Mouse (Mus musculus) midbrain, embryonic 14.5 days (tissue): ENCODE results near the gene Iba57. TPM values are rescaled to one million over a fixed set of nuclear protein-coding genes. Genes with fewer than 3 reads are reported as not detected.

Experiments used
- ATAC-seq: fragments of 200-750 bp; cut with Nextera tagmentation; 2 replicates; pipeline ENCODE4 v1.8.0; 2017; ENCODE audit warnings: moderate number of reproducible peaks, moderate library complexity; ENCODE audit not compliant: low FRiP score, low TSS enrichment
- DNase-seq: peaks from one replicate; pipeline ENCODE4 v3.0.0-alpha.2; 2015
- H3K27ac ChIP-seq: fragments of 300-500 bp; sonication (generic); replicated peaks from 2 replicates; pipeline ENCODE4 v1.5.1; 2014; ENCODE audit warnings: mild to moderate bottlenecking, low read depth, low read length, moderate library complexity
- H3K27me3 ChIP-seq: fragments of 300-500 bp; sonication (generic); 2 replicates; pipeline ENCODE4 v1.6.1; 2014; ENCODE audit warnings: low read length, control low read depth, mixed read lengths; ENCODE audit not compliant: control insufficient read depth, insufficient read depth
- H3K36me3 ChIP-seq: fragments of 300-500 bp; sonication (generic); 2 replicates; pipeline ENCODE4 v1.6.1; 2014; ENCODE audit warnings: low read length, control low read depth; ENCODE audit not compliant: control insufficient read depth, insufficient read depth
- H3K4me1 ChIP-seq: fragments of 300-500 bp; sonication (generic); 2 replicates; pipeline ENCODE4 v1.6.1; 2014; ENCODE audit warnings: mild to moderate bottlenecking, antibody characterized with exemption, low read length, control low read depth; ENCODE audit not compliant: control insufficient read depth, insufficient read depth
- H3K4me2 ChIP-seq: fragments of 300-500 bp; sonication (generic); 2 replicates; pipeline ENCODE4 v1.6.1; 2014; ENCODE audit warnings: mild to moderate bottlenecking, low read length, moderate library complexity
- H3K4me3 ChIP-seq: fragments of 300-500 bp; sonication (generic); replicated peaks from 2 replicates; pipeline ENCODE4 v1.5.1; 2014; ENCODE audit warnings: low read depth, low read length
- H3K9ac ChIP-seq: fragments of 300-500 bp; sonication (generic); replicated peaks from 2 replicates; pipeline ENCODE4 v1.6.1; 2014; ENCODE audit warnings: mild to moderate bottlenecking, low read length, moderate library complexity
- H3K9me3 ChIP-seq: fragments of 300-500 bp; sonication (generic); 2 replicates; pipeline ENCODE4 v1.6.1; 2016; ENCODE audit warnings: low read length, control low read depth, mixed read lengths; ENCODE audit not compliant: control insufficient read depth
- WGBS: fragments of 180-500 bp; shearing (Covaris S2); extraction: QIAGEN DNeasy Blood & Tissue Kit; methylation state at CpG from one replicate; pipeline ENCODE4 v1.1.7; 2014; 5-methylcytosine and 5-hydroxymethylcytosine counted together
- polyA plus RNA-seq: library from polyadenylated mRNA; unstranded; fragments of >200 nt; fragmentation: Nextera tagmentation; extraction: Ambion mirVana; gene quantifications from 2 replicates; pipeline ENCODE4 v1.2.1, GENCODE M21; 2014

The Iba57 gene
- polyA plus RNA-seq, 1 experiment from 2014 or later, result 3.1 TPM

- no peak overlapping the region for H3K4me3 ChIP-seq
- 11% methylated on average over 14 of the region's 14 CpGs for WGBS
- no peak for ATAC-seq
Observed at GRCm38 (mm10) chr11:59141772-59142370, 21.7 kb downstream of the Iba57 start.

GRCm38 (mm10) chr11:59138537-59139486 lies 24.7 kb downstream of the Iba57 start:
- H3K4me2 ChIP-seq, result no peak overlapping the region
- H3K27me3 ChIP-seq, result peaks cover 39% of the 10 kb centered on the region
- DNase-seq (no peak), ATAC-seq (no peak)
- no peaks in the 10 kb centered on the region for H3K36me3 ChIP-seq
- H3K9ac ChIP-seq, result no peak overlapping the region
- H3K4me1 ChIP-seq, result no peaks in the 10 kb centered on the region
- no peak overlapping the region for H3K27ac ChIP-seq
- no peak overlapping the region for H3K4me3 ChIP-seq
- H3K9me3 ChIP-seq, result no peaks in the 10 kb centered on the region
- WGBS, result 71% methylated on average over 19 of the region's 19 CpGs

More at GRCm38 (mm10) chr11:59141772-59142370, 21.7 kb downstream of the Iba57 start:
- Histone ChIP-seq H3K9me3 (no peaks in the 10 kb centered on the region), H3K27me3 (peaks cover 10% of the 10 kb centered on the region), H3K36me3 (no peaks in the 10 kb centered on the region), H3K4me2 (peak overlapping the region; percentile 15; the same call in 1 of the 2 replicates), H3K27ac (no peak overlapping the region), H3K4me1 (no peaks in the 10 kb centered on the region), H3K9ac (no peak overlapping the region)
- DNase-seq, result peak; percentile 17

- Histone ChIP-seq H3K4me2 (no peak overlapping the region), H3K36me3 (no peaks in the 10 kb centered on the region), H3K4me1 (no peaks in the 10 kb centered on the region), H3K9ac (no peak overlapping the region), H3K9me3 (no peaks in the 10 kb centered on the region), H3K27ac (no peak overlapping the region), H3K4me3 (no peak overlapping the region), H3K27me3 (peaks cover 48% of the 10 kb centered on the region)
- DNase-seq (no peak), ATAC-seq (no peak)
- 59% methylated on average over 12 of the region's 12 CpGs for WGBS
Observed at GRCm38 (mm10) chr11:59136994-59137706, 26.4 kb downstream of the Iba57 start.

GRCm38 (mm10) chr11:59135904-59136452 lies 27.6 kb downstream of the Iba57 start, which contains the start of gene Obscn:
Gene Obscn (minus strand): TSS chr11:59136402.
- H3K4me2 ChIP-seq, result peak within 1 kb of the TSS; percentile 50
- no peak within 1 kb of the TSS for H3K27ac ChIP-seq
- H3K9ac ChIP-seq, result no peak within 1 kb of the TSS; the same call in 1 of the 2 replicates
- ATAC-seq (no peak), DNase-seq (peak; percentile 14)
- 14% methylated on average over 42 of the region's 44 CpGs for WGBS
- peak within 1 kb of the TSS; percentile 30 for H3K4me3 ChIP-seq
- H3K9me3 ChIP-seq, result no peaks in the 10 kb centered on the region
- H3K4me1 ChIP-seq, result no peaks in the 10 kb centered on the region
- peaks cover 48% of the 10 kb centered on the region for H3K27me3 ChIP-seq
- no peaks in the 10 kb centered on the region for H3K36me3 ChIP-seq

- 7% methylated on average over 55 of the region's 55 CpGs for WGBS
- Histone ChIP-seq H3K4me3 (peak overlapping the region; percentile 30), H3K4me2 (peak overlapping the region; percentile 50), H3K27me3 (peaks cover 48% of the 10 kb centered on the region), H3K4me1 (no peaks in the 10 kb centered on the region), H3K9me3 (no peaks in the 10 kb centered on the region), H3K27ac (no peak overlapping the region), H3K36me3 (no peaks in the 10 kb centered on the region), H3K9ac (no peak overlapping the region; the same call in 1 of the 2 replicates)
- DNase-seq, result peak; percentile 9
- no peak for ATAC-seq
Observed at GRCm38 (mm10) chr11:59135051-59135820, 28.3 kb downstream of the Iba57 start.

GRCm38 (mm10) chr11:59134373-59134997 lies 29.1 kb downstream of the Iba57 start:
- H3K9ac ChIP-seq, result no peak overlapping the region
- 11% methylated on average over 34 of the region's 35 CpGs for WGBS
- no peaks in the 10 kb centered on the region for H3K4me1 ChIP-seq
- DNase-seq, result peak; percentile 12
- no peaks in the 10 kb centered on the region for H3K36me3 ChIP-seq
- H3K27ac ChIP-seq, result no peak overlapping the region
- no peak for ATAC-seq
- peak overlapping the region; percentile 32; the same call in 1 of the 2 replicates for H3K4me2 ChIP-seq
- 0 out of 2 replicates have a peak overlapping the region, but pooled peaks have one; percentile 15 for H3K4me3 ChIP-seq
- H3K27me3 ChIP-seq, result peaks cover 48% of the 10 kb centered on the region
- H3K9me3 ChIP-seq, result no peaks in the 10 kb centered on the region

- no peak overlapping the region for H3K4me2 ChIP-seq
- H3K27me3 ChIP-seq, result peaks cover 40% of the 10 kb centered on the region
- H3K4me1 ChIP-seq, result no peaks in the 10 kb centered on the region
- no peaks in the 10 kb centered on the region for H3K36me3 ChIP-seq
- ATAC-seq (no peak), DNase-seq (no peak)
- H3K4me3 ChIP-seq, result no peak overlapping the region
- WGBS, result 58% methylated on average over 3 of the region's 3 CpGs
- H3K9me3 ChIP-seq, result no peaks in the 10 kb centered on the region
- no peak overlapping the region for H3K27ac ChIP-seq
- H3K9ac ChIP-seq, result no peak overlapping the region
Observed at GRCm38 (mm10) chr11:59132065-59132464, 31.5 kb downstream of the Iba57 start.
